Mouse (Mus musculus) midbrain, postnatal 0 days (tissue): ENCODE data around the gene Smarcb1. TPM values are rescaled to one million over a fixed set of nuclear protein-coding genes. Genes with fewer than 3 reads are reported as not detected.

ENCODE experiments used
- ATAC-seq: fragments of 200-750 bp; cut with Nextera tagmentation; 2 replicates; pipeline ENCODE4 v1.8.0; 2017; ENCODE audit warnings: moderate number of reproducible peaks, mild to moderate bottlenecking, moderate TSS enrichment, moderate library complexity; ENCODE audit not compliant: low FRiP score
- DNase-seq: peaks from one replicate; pipeline ENCODE4 v3.0.0-alpha.2; 2015; ENCODE audit warnings: low spot score
- H3K27ac ChIP-seq: fragments of 300-500 bp; sonication (generic); 2 replicates; pipeline ENCODE4 v1.5.1; 2014; ENCODE audit warnings: low read depth, mild to moderate bottlenecking, low read length, mixed read lengths
- H3K27me3 ChIP-seq: fragments of 300-500 bp; sonication (generic); 2 replicates; pipeline ENCODE4 v1.6.1; 2014; ENCODE audit warnings: low read length, control low read depth, mixed read lengths; ENCODE audit not compliant: insufficient read depth
- H3K36me3 ChIP-seq: fragments of 300-500 bp; sonication (generic); 2 replicates; pipeline ENCODE4 v1.6.1; 2014; ENCODE audit warnings: low read length, control low read depth, mixed read lengths; ENCODE audit not compliant: insufficient read depth
- H3K4me1 ChIP-seq: fragments of 300-500 bp; sonication (generic); 2 replicates; pipeline ENCODE4 v1.6.1; 2014; ENCODE audit warnings: mild to moderate bottlenecking, control low read depth, antibody characterized with exemption, low read length, mixed read lengths; ENCODE audit not compliant: insufficient read depth
- H3K4me2 ChIP-seq: fragments of 300-500 bp; sonication (generic); 2 replicates; pipeline ENCODE4 v1.6.1; 2014; ENCODE audit warnings: low read depth, mild to moderate bottlenecking, low read length, mixed read lengths; ENCODE audit not compliant: poor library complexity, severe bottlenecking
- H3K4me3 ChIP-seq: fragments of 300-500 bp; sonication (generic); 2 replicates; pipeline ENCODE4 v1.5.1; 2014; ENCODE audit warnings: low read depth, mild to moderate bottlenecking, low read length, moderate library complexity
- H3K9ac ChIP-seq: fragments of 300-500 bp; sonication (generic); replicated peaks from 2 replicates; pipeline ENCODE4 v1.6.1; 2014; ENCODE audit warnings: mild to moderate bottlenecking, low read length, moderate library complexity, mixed read lengths; ENCODE audit not compliant: poor library complexity, severe bottlenecking
- H3K9me3 ChIP-seq: fragments of 300-500 bp; sonication (generic); 2 replicates; pipeline ENCODE4 v1.6.1; 2016; ENCODE audit warnings: low read length, control low read depth
- CTCF ChIP-seq: IDR thresholded peaks from 2 replicates; pipeline ENCODE4 v1.5.1; 2016; ENCODE audit warnings: antibody characterized with exemption, mild to moderate bottlenecking
- WGBS: fragments of 180-500 bp; shearing (Covaris S2); extraction: QIAGEN DNeasy Blood & Tissue Kit; methylation state at CpG from one replicate; pipeline ENCODE4 v1.1.7; 2014; 5-methylcytosine and 5-hydroxymethylcytosine counted together
- polyA plus RNA-seq: library from polyadenylated mRNA; unstranded; fragments of >200 nt; fragmentation: Nextera tagmentation; extraction: Ambion mirVana; gene quantifications from 2 replicates; pipeline ENCODE4 v1.2.1, GENCODE M21; 2015
- total RNA-seq: library from RNA; depleted of rRNA; stranded (reverse); fragments of >200 nt; gene quantifications from 2 replicates; pipeline ENCODE4 v1.2.3, GENCODE M21; 2014

The Smarcb1 gene
- total and polyA plus RNA-seq, 2 experiments from 2014 or later, result 147 to 205 TPM

GRCm38 (mm10) chr10:75854791-75855190 is 66.6 kb downstream of the Smarcb1 start:
- DNase-seq, result no peak
- ATAC-seq, result no peak
- H3K4me1 ChIP-seq, result 0 out of 2 replicates have a peak, but pooled peaks cover 7% of the 10 kb centered on the region
- WGBS, result 87% methylated on average over 6 of the region's 6 CpGs
- peaks cover 15% of the 10 kb centered on the region; the same call in 1 of the 2 replicates for H3K36me3 ChIP-seq
- no peak overlapping the region for H3K4me3 ChIP-seq
- no peaks in the 10 kb centered on the region for H3K27me3 ChIP-seq
- H3K9me3 ChIP-seq, result no peaks in the 10 kb centered on the region
- no peak overlapping the region for H3K27ac ChIP-seq
- TF ChIP-seq CTCF, result no peak
- no peak overlapping the region for H3K4me2 ChIP-seq
- H3K9ac ChIP-seq, result no peak overlapping the region

GRCm38 (mm10) chr10:75854096-75854495 is 67.3 kb downstream of the Smarcb1 start:
- WGBS, result 56% methylated on average over 5 of the region's 5 CpGs

GRCm38 (mm10) chr10:75853452-75853851 is 68.0 kb downstream of the Smarcb1 start:
- Histone ChIP-seq H3K36me3 (peaks cover 15% of the 10 kb centered on the region; the same call in 1 of the 2 replicates), H3K9ac (no peak overlapping the region), H3K9me3 (no peaks in the 10 kb centered on the region), H3K27ac (no peak overlapping the region), H3K4me3 (no peak overlapping the region), H3K4me2 (no peak overlapping the region), H3K4me1 (0 out of 2 replicates have a peak, but pooled peaks cover 6% of the 10 kb centered on the region), H3K27me3 (no peaks in the 10 kb centered on the region)
- ATAC-seq (peak; percentile 61), DNase-seq (peak; percentile 90)
- WGBS, result 19% methylated on average over 10 of the region's 10 CpGs
- peak; percentile 82 for TF ChIP-seq CTCF

More at GRCm38 (mm10) chr10:75854096-75854495, 67.3 kb downstream of the Smarcb1 start:
- Histone ChIP-seq H3K9ac (no peak overlapping the region), H3K27ac (no peak overlapping the region), H3K9me3 (no peaks in the 10 kb centered on the region), H3K4me3 (no peak overlapping the region), H3K4me2 (no peak overlapping the region), H3K36me3 (peaks cover 15% of the 10 kb centered on the region; the same call in 1 of the 2 replicates), H3K27me3 (no peaks in the 10 kb centered on the region), H3K4me1 (0 out of 2 replicates have a peak, but pooled peaks cover 7% of the 10 kb centered on the region)
- TF ChIP-seq CTCF, result no peak
- no peak for DNase-seq
- ATAC-seq, result no peak

GRCm38 (mm10) chr10:75852539-75853125 is 68.8 kb downstream of the Smarcb1 start:
- ATAC-seq (no peak), DNase-seq (no peak)
- 0 out of 2 replicates have a peak, but pooled peaks cover 2% of the 10 kb centered on the region for H3K4me1 ChIP-seq
- no peaks in the 10 kb centered on the region for H3K9me3 ChIP-seq
- H3K27ac ChIP-seq, result no peak overlapping the region
- no peak overlapping the region for H3K9ac ChIP-seq
- H3K36me3 ChIP-seq, result peaks cover 15% of the 10 kb centered on the region; the same call in 1 of the 2 replicates
- WGBS, result 98% methylated on average over 12 of the region's 12 CpGs
- TF ChIP-seq CTCF, result no peak
- H3K4me2 ChIP-seq, result no peak overlapping the region
- H3K27me3 ChIP-seq, result no peaks in the 10 kb centered on the region
- no peak overlapping the region for H3K4me3 ChIP-seq

GRCm38 (mm10) chr10:75851681-75852080 is 69.7 kb downstream of the Smarcb1 start:
- H3K4me1 ChIP-seq, result 0 out of 2 replicates have a peak, but pooled peaks cover 2% of the 10 kb centered on the region
- TF ChIP-seq CTCF, result no peak
- no peaks in the 10 kb centered on the region for H3K9me3 ChIP-seq
- H3K4me3 ChIP-seq, result no peak overlapping the region
- no peak overlapping the region for H3K27ac ChIP-seq
- DNase-seq, result no peak
- no peak for ATAC-seq
- H3K9ac ChIP-seq, result no peak overlapping the region
- H3K4me2 ChIP-seq, result no peak overlapping the region
- 36% methylated on average over 3 of the region's 3 CpGs for WGBS
- H3K36me3 ChIP-seq, result peaks cover 8% of the 10 kb centered on the region; the same call in 1 of the 2 replicates
- no peaks in the 10 kb centered on the region for H3K27me3 ChIP-seq

GRCm38 (mm10) chr10:75851076-75851475 is 70.3 kb downstream of the Smarcb1 start:
- no peak for DNase-seq
- Histone ChIP-seq H3K36me3 (peaks cover 2% of the 10 kb centered on the region; the same call in 1 of the 2 replicates), H3K27ac (no peak overlapping the region), H3K27me3 (no peaks in the 10 kb centered on the region), H3K9me3 (no peaks in the 10 kb centered on the region), H3K4me3 (no peak overlapping the region), H3K4me2 (no peak overlapping the region), H3K9ac (no peak overlapping the region), H3K4me1 (0 out of 2 replicates have a peak, but pooled peaks cover 2% of the 10 kb centered on the region)
- peak; percentile 39; the same call in 1 of the 2 replicates for TF ChIP-seq CTCF
- no peak for ATAC-seq
- 8% methylated on average over 6 of the region's 6 CpGs for WGBS
